Mouse (Mus musculus): ENCODE measurements around the gene Lcor.

The Lcor gene

GRCm38 (mm10) chr19:41482190-41482908 lies at the start of gene Lcor:
TSS of gene Lcor (plus strand) at chr19:41482637.
- DNase-seq (ENCODE audit: low spot score): peak; percentile 78

GRCm38 (mm10) chr19:41435366-41435765 lies 47.1 kb upstream of the Lcor start:
- no peak for DNase-seq (ENCODE audit: low spot score)

- DNase-seq (ENCODE audit: low spot score): no peak
Observed at GRCm38 (mm10) chr19:41436461-41436860, 46.0 kb upstream of the Lcor start.

- DNase-seq (ENCODE audit: low spot score): no peak
Observed at GRCm38 (mm10) chr19:41438953-41439352, 43.5 kb upstream of the Lcor start.

- DNase-seq (ENCODE audit: low spot score): no peak
Observed at GRCm38 (mm10) chr19:41441446-41441845, 41.0 kb upstream of the Lcor start.

GRCm38 (mm10) chr19:41441911-41442607 lies 40.4 kb upstream of the Lcor start:
- DNase-seq (ENCODE audit: low spot score): no peak

GRCm38 (mm10) chr19:41442608-41442969 lies 39.8 kb upstream of the Lcor start:
- peak; percentile 60 for DNase-seq (ENCODE audit: low spot score)

GRCm38 (mm10) chr19:41444491-41444890 lies 37.9 kb upstream of the Lcor start:
- DNase-seq (ENCODE audit: low spot score): no peak

- DNase-seq (ENCODE audit: low spot score): no peak
Observed at GRCm38 (mm10) chr19:41445013-41445610, 37.3 kb upstream of the Lcor start.

GRCm38 (mm10) chr19:41445723-41446122 lies 36.7 kb upstream of the Lcor start:
- no peak for DNase-seq (ENCODE audit: low spot score)

GRCm38 (mm10) chr19:41447166-41447565 lies 35.3 kb upstream of the Lcor start:
- no peak for DNase-seq (ENCODE audit: low spot score)

- DNase-seq (ENCODE audit: low spot score): no peak
Observed at GRCm38 (mm10) chr19:41447760-41448159, 34.7 kb upstream of the Lcor start.

GRCm38 (mm10) chr19:41449415-41450075 lies 32.9 kb upstream of the Lcor start:
- DNase-seq (ENCODE audit: low spot score): no peak

- DNase-seq (ENCODE audit: low spot score): no peak
Observed at GRCm38 (mm10) chr19:41452166-41452565, 30.3 kb upstream of the Lcor start.

- DNase-seq (ENCODE audit: low spot score): no peak
Observed at GRCm38 (mm10) chr19:41454601-41455000, 27.8 kb upstream of the Lcor start.

GRCm38 (mm10) chr19:41455091-41455626 lies 27.3 kb upstream of the Lcor start:
- DNase-seq (ENCODE audit: low spot score): peak; percentile 21

GRCm38 (mm10) chr19:41457181-41457580 lies 25.3 kb upstream of the Lcor start:
- no peak for DNase-seq (ENCODE audit: low spot score)

- DNase-seq (ENCODE audit: low spot score): no peak
Observed at GRCm38 (mm10) chr19:41462166-41462735, 20.2 kb upstream of the Lcor start.

GRCm38 (mm10) chr19:41463841-41464240 lies 18.6 kb upstream of the Lcor start:
- DNase-seq (ENCODE audit: low spot score): no peak

GRCm38 (mm10) chr19:41466475-41466874 lies 16.0 kb upstream of the Lcor start:
- DNase-seq (ENCODE audit: low spot score): no peak

- no peak for DNase-seq (ENCODE audit: low spot score)
Observed at GRCm38 (mm10) chr19:41473566-41474135, 8.8 kb upstream of the Lcor start.

GRCm38 (mm10) chr19:41474943-41475342 lies 7.5 kb upstream of the Lcor start:
- DNase-seq (ENCODE audit: low spot score): no peak

Data from urinary bladder, postnatal 25 days (tissue).